Mouse (Mus musculus): ENCODE data around the gene Mllt3. TPM values are rescaled to one million over a fixed set of nuclear protein-coding genes. Genes with fewer than 3 reads are reported as not detected.

The Mllt3 gene
- polyA plus RNA-seq, 1 experiment from 2014 or later: 130 TPM

DNA sequence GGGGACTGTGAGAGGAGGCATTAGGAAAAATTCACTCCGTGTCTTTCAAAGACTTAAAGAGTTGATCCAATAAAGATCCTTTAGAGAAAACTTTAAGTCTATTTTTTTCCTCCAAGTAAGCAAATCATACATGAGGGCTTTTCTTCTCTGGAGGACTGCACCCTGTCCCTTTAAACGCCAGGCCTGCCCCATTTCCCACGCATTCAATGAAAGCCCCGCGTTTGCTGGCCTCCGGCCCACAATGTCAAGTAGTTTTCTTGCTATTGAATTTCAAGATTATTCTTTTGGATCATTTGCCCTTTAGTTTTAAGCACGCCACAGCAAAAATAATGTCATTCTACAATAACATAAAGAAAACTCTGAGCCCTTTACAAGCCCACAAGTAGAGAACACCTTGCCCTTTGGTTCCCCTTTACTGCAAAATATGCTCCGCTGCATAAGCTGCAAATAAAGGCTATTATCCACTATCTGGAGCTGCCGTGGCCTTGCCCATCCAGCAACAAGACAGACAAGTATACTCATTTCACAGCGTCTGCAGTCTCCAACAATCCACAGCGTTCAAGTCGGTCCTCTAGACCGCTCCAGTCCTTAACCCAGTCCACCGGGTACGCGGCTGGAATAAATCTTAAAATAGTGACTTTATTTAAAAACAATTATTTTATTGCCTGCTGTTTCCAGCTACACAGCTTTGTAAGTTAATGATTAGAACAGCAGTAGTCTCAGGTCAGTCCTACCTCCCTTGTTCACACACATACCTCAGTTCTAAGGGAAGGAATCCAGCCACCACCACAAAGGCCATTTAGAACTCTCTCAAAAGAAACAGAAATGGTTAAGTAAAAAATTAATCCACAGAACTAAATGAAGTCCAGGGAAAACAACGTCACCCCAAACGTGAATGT, 15.5 kb downstream of the Mllt3 start:
- peaks cover 2% of the 10 kb centered on the region; the same call in 1 of the 2 replicates for H3K36me3 ChIP-seq (ENCODE audit: control insufficient read depth, insufficient read depth)
- H3K4me1 ChIP-seq (replicated peaks; ENCODE audit: control insufficient read depth, insufficient read depth, low read length): peaks cover 44% of the 10 kb centered on the region
- peak; percentile 52; the same call in 1 of the 2 replicates for ATAC-seq

GRCm38 (mm10) chr4:88015765-88016164, 17.4 kb downstream of the Mllt3 start:
- H3K9ac ChIP-seq (replicated peaks; ENCODE audit: low read depth, low read length): no peak overlapping the region
- H3K4me1 ChIP-seq (replicated peaks; ENCODE audit: control insufficient read depth, insufficient read depth, low read length): peaks cover 59% of the 10 kb centered on the region

More for the DNA sequence above, 15.5 kb downstream of the Mllt3 start:
- WGBS: 5% methylated on average over 18 of the region's 18 CpGs
- H3K9me3 ChIP-seq (ENCODE audit: control insufficient read depth, low read length): no peaks in the 10 kb centered on the region
- 0 out of 2 replicates have a peak overlapping the region, but pooled peaks have one; percentile 3 for H3K27ac ChIP-seq (ENCODE audit: low read length)
- no peak overlapping the region for H3K4me3 ChIP-seq (replicated peaks; ENCODE audit: low read length)
- no peak overlapping the region for H3K9ac ChIP-seq (replicated peaks; ENCODE audit: low read depth, low read length)
- H3K27me3 ChIP-seq (replicated peaks; ENCODE audit: control insufficient read depth, insufficient read depth, low read length): no peaks in the 10 kb centered on the region
- H3K4me2 ChIP-seq (ENCODE audit: low read length): peak overlapping the region; percentile 33

GRCm38 (mm10) chr4:88015261-88015660, 17.9 kb downstream of the Mllt3 start:
- Histone ChIP-seq H3K4me3 (replicated peaks; ENCODE audit: low read length) (no peak overlapping the region), H3K36me3 (ENCODE audit: control insufficient read depth, insufficient read depth) (peaks cover under 1% of the 10 kb centered on the region; the same call in 1 of the 2 replicates), H3K9me3 (ENCODE audit: control insufficient read depth, low read length) (no peaks in the 10 kb centered on the region), H3K4me2 (ENCODE audit: low read length) (no peak overlapping the region), H3K9ac (replicated peaks; ENCODE audit: low read depth, low read length) (no peak overlapping the region), H3K27me3 (replicated peaks; ENCODE audit: control insufficient read depth, insufficient read depth, low read length) (no peaks in the 10 kb centered on the region), H3K4me1 (replicated peaks; ENCODE audit: control insufficient read depth, insufficient read depth, low read length) (peaks cover 57% of the 10 kb centered on the region), H3K27ac (ENCODE audit: low read length) (no peak overlapping the region)
- WGBS: 70% methylated on average over 7 of the region's 7 CpGs
- ATAC-seq: no peak

More at GRCm38 (mm10) chr4:88015765-88016164, 17.4 kb downstream of the Mllt3 start:
- WGBS: 91% methylated on average over 5 of the region's 5 CpGs
- Histone ChIP-seq H3K4me2 (ENCODE audit: low read length) (no peak overlapping the region), H3K27ac (ENCODE audit: low read length) (no peak overlapping the region), H3K4me3 (replicated peaks; ENCODE audit: low read length) (no peak overlapping the region), H3K27me3 (replicated peaks; ENCODE audit: control insufficient read depth, insufficient read depth, low read length) (no peaks in the 10 kb centered on the region), H3K36me3 (ENCODE audit: control insufficient read depth, insufficient read depth) (peaks cover 2% of the 10 kb centered on the region; the same call in 1 of the 2 replicates), H3K9me3 (ENCODE audit: control insufficient read depth, low read length) (no peaks in the 10 kb centered on the region)
- no peak for ATAC-seq

GRCm38 (mm10) chr4:88012774-88013173, 20.4 kb downstream of the Mllt3 start:
- Histone ChIP-seq H3K9ac (replicated peaks; ENCODE audit: low read depth, low read length) (no peak overlapping the region), H3K36me3 (ENCODE audit: control insufficient read depth, insufficient read depth) (peaks cover 5% of the 10 kb centered on the region; the same call in 1 of the 2 replicates), H3K4me1 (replicated peaks; ENCODE audit: control insufficient read depth, insufficient read depth, low read length) (peaks cover 51% of the 10 kb centered on the region), H3K27ac (ENCODE audit: low read length) (no peak overlapping the region), H3K4me2 (ENCODE audit: low read length) (no peak overlapping the region), H3K9me3 (ENCODE audit: control insufficient read depth, low read length) (no peaks in the 10 kb centered on the region), H3K4me3 (replicated peaks; ENCODE audit: low read length) (no peak overlapping the region), H3K27me3 (replicated peaks; ENCODE audit: control insufficient read depth, insufficient read depth, low read length) (no peaks in the 10 kb centered on the region)
- WGBS: 25% methylated on average over 4 of the region's 4 CpGs
- ATAC-seq: no peak

GRCm38 (mm10) chr4:88011870-88012572, 21.1 kb downstream of the Mllt3 start:
- no peak for ATAC-seq
- Histone ChIP-seq H3K27ac (ENCODE audit: low read length) (no peak overlapping the region), H3K9ac (replicated peaks; ENCODE audit: low read depth, low read length) (no peak overlapping the region)

GRCm38 (mm10) chr4:88010441-88010840, 22.7 kb downstream of the Mllt3 start:
- H3K4me2 ChIP-seq (ENCODE audit: low read length): no peak overlapping the region
- H3K4me3 ChIP-seq (replicated peaks; ENCODE audit: low read length): no peak overlapping the region
- WGBS: 86% methylated on average over 5 of the region's 5 CpGs
- H3K9me3 ChIP-seq (ENCODE audit: control insufficient read depth, low read length): no peaks in the 10 kb centered on the region
- no peak overlapping the region for H3K27ac ChIP-seq (ENCODE audit: low read length)
- peaks cover 5% of the 10 kb centered on the region; the same call in 1 of the 2 replicates for H3K36me3 ChIP-seq (ENCODE audit: control insufficient read depth, insufficient read depth)
- no peak overlapping the region for H3K9ac ChIP-seq (replicated peaks; ENCODE audit: low read depth, low read length)
- ATAC-seq: no peak
- no peaks in the 10 kb centered on the region for H3K27me3 ChIP-seq (replicated peaks; ENCODE audit: control insufficient read depth, insufficient read depth, low read length)
- peaks cover 41% of the 10 kb centered on the region for H3K4me1 ChIP-seq (replicated peaks; ENCODE audit: control insufficient read depth, insufficient read depth, low read length)

More at GRCm38 (mm10) chr4:88011870-88012572, 21.1 kb downstream of the Mllt3 start:
- Histone ChIP-seq H3K4me1 (replicated peaks; ENCODE audit: control insufficient read depth, insufficient read depth, low read length) (peaks cover 47% of the 10 kb centered on the region), H3K9me3 (ENCODE audit: control insufficient read depth, low read length) (no peaks in the 10 kb centered on the region), H3K4me3 (replicated peaks; ENCODE audit: low read length) (no peak overlapping the region), H3K36me3 (ENCODE audit: control insufficient read depth, insufficient read depth) (peaks cover 5% of the 10 kb centered on the region; the same call in 1 of the 2 replicates), H3K27me3 (replicated peaks; ENCODE audit: control insufficient read depth, insufficient read depth, low read length) (no peaks in the 10 kb centered on the region), H3K4me2 (ENCODE audit: low read length) (no peak overlapping the region)
- 44% methylated on average over 4 of the region's 4 CpGs for WGBS

DNA sequence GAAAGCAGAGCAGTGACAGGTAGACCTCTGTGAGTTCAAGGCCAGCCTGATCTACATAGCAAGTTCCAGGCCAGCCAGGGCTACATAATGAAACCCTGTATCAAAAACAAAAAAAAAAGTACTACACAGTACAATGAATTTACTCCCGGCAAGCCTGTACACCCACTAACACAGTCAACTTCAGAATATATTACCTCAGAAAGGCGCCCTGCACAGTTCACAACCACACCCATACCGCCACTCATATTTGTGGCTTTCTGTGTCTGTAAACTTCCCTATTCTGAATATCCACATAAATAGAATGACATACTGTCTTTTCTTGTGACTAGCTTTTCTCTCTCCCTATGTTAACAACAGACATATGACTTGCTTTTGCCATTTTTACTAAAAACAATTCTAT, 27.4 kb downstream of the Mllt3 start:
- WGBS: 90% methylated on average over 3 of the region's 3 CpGs
- H3K4me2 ChIP-seq (ENCODE audit: low read length): no peak overlapping the region
- peaks cover 5% of the 10 kb centered on the region; the same call in 1 of the 2 replicates for H3K36me3 ChIP-seq (ENCODE audit: control insufficient read depth, insufficient read depth)
- no peak overlapping the region for H3K4me3 ChIP-seq (replicated peaks; ENCODE audit: low read length)
- no peak overlapping the region for H3K27ac ChIP-seq (ENCODE audit: low read length)
- ATAC-seq: no peak
- no peak overlapping the region for H3K9ac ChIP-seq (replicated peaks; ENCODE audit: low read depth, low read length)
- peaks cover 6% of the 10 kb centered on the region; the same call in 1 of the 2 replicates for H3K4me1 ChIP-seq (replicated peaks; ENCODE audit: control insufficient read depth, insufficient read depth, low read length)
- no peaks in the 10 kb centered on the region for H3K27me3 ChIP-seq (replicated peaks; ENCODE audit: control insufficient read depth, insufficient read depth, low read length)
- H3K9me3 ChIP-seq (ENCODE audit: control insufficient read depth, low read length): no peaks in the 10 kb centered on the region

DNA sequence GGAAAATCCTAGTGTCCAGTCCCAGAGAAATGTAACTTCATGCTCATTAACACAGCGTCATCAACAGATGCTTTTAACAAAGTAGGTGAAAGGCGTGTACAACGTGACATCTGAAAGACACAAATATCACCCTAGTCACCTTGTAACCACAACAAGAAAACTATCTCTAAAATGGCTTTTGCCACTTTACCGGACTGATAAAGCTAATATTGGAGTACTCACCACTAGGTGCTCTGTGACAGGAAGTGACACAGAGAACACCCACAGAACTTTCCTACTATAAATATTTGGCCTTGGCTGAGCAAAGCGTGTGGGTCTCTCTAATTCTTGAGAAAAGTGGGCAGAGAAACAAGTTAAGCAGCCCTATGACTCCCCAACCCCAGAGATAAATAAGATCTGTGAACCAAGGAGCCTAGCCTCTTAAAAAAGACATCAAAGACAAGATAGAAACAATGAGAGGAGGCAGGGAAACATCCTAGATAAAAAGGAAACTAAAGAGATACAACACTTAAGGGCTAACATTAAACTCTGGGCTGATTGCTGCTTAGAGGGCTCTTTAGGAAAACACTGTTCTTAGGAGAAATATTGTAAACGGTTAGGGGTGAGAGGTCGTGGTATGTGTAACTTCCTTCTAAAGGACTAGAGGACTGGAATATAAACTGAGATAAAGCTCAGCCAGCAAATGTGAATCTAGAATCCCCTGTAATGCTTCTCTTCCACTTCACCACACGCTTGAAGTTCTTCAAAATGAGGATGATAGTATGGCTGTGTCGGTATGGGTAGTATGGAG, 29.8 kb downstream of the Mllt3 start:
- Histone ChIP-seq H3K9ac (replicated peaks; ENCODE audit: low read depth, low read length) (no peak overlapping the region), H3K9me3 (ENCODE audit: control insufficient read depth, low read length) (no peaks in the 10 kb centered on the region), H3K4me3 (replicated peaks; ENCODE audit: low read length) (no peak overlapping the region), H3K27ac (ENCODE audit: low read length) (no peak overlapping the region), H3K4me2 (ENCODE audit: low read length) (no peak overlapping the region), H3K4me1 (replicated peaks; ENCODE audit: control insufficient read depth, insufficient read depth, low read length) (peaks cover 1% of the 10 kb centered on the region; the same call in 1 of the 2 replicates), H3K36me3 (ENCODE audit: control insufficient read depth, insufficient read depth) (no peaks in the 10 kb centered on the region; the same call in 1 of the 2 replicates), H3K27me3 (replicated peaks; ENCODE audit: control insufficient read depth, insufficient read depth, low read length) (no peaks in the 10 kb centered on the region)
- no peak for ATAC-seq
- 85% methylated on average over 9 of the region's 9 CpGs for WGBS

Data from forebrain, embryonic 16.5 days (tissue).